Mouse (Mus musculus): ENCODE results near the gene Gm10160.

Gene Gm10160

DNA sequence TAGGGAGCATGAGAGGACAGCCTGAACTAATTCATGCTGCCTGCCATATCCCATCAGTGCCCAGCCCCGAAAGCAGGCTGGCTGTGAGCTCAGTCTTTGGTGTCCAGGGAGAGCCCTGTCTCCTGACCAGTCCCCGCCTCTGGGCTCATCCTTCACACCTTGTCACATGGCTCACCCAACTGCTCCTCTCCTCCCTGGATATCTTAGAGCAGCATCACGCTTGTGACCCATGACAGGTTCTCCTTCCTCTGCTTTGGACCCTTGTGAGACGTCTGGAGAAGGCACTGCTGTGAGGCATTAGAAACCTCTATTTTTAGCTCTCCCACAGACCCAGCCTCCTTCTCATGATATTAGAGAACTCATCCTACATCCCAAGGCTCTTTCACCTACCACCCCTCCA, 6.3 kb upstream of the Gm10160 start:
- H3K4me3 ChIP-seq (replicated peaks; ENCODE audit: low read length) = no peak overlapping the region
- H3K4me1 ChIP-seq (replicated peaks; ENCODE audit: low read depth, low read length) = peaks cover 46% of the 10 kb centered on the region
- no peak for TF ChIP-seq POU5F1 (IDR thresholded peaks at IDR 0.05; ENCODE audit: borderline replicate concordance, low read length)
- no peak for TF ChIP-seq CTCF (conservative IDR thresholded peaks at IDR 0.05; ENCODE audit: low read length)
- TF ChIP-seq NANOG (IDR thresholded peaks at IDR 0.05; ENCODE audit: borderline replicate concordance, low read length) = no peak
- peaks cover 73% of the 10 kb centered on the region for H3K27me3 ChIP-seq (ENCODE audit: insufficient read depth, low read length)
- no peaks in the 10 kb centered on the region for H3K36me3 ChIP-seq (ENCODE audit: insufficient read depth, low read length)
- no peaks in the 10 kb centered on the region for H3K9me3 ChIP-seq (ENCODE audit: low read length)

DNA sequence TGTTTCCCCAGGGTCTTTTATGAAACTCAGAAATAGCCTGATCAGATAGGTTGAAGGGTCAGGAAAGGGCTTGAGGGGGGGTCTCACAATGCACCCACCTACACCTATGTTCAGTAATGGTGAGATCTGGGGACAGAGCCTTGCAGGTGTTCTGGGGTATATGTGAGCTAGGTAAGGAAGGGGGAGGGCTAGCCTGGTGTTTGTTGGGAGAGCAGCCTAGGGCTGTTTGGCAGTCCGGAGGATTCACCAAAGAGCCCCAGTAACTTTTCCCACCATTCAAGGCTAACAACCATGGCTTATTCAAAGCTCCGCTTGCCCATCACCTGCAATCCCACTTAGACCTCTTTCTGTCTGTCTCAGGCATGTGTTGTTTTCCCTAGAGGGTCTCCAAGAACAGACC, 5.9 kb upstream of the Gm10160 start:
- Histone ChIP-seq H3K4me1 (replicated peaks; ENCODE audit: low read depth, low read length) (peaks cover 42% of the 10 kb centered on the region), H3K9me3 (ENCODE audit: low read length) (no peaks in the 10 kb centered on the region), H3K4me3 (replicated peaks; ENCODE audit: low read length) (no peak overlapping the region), H3K36me3 (ENCODE audit: insufficient read depth, low read length) (no peaks in the 10 kb centered on the region), H3K27me3 (ENCODE audit: insufficient read depth, low read length) (peaks cover 77% of the 10 kb centered on the region)
- TF ChIP-seq POU5F1 (IDR thresholded peaks at IDR 0.05; ENCODE audit: borderline replicate concordance, low read length) (no peak), NANOG (IDR thresholded peaks at IDR 0.05; ENCODE audit: borderline replicate concordance, low read length) (no peak), CTCF (conservative IDR thresholded peaks at IDR 0.05; ENCODE audit: low read length) (no peak)

DNA sequence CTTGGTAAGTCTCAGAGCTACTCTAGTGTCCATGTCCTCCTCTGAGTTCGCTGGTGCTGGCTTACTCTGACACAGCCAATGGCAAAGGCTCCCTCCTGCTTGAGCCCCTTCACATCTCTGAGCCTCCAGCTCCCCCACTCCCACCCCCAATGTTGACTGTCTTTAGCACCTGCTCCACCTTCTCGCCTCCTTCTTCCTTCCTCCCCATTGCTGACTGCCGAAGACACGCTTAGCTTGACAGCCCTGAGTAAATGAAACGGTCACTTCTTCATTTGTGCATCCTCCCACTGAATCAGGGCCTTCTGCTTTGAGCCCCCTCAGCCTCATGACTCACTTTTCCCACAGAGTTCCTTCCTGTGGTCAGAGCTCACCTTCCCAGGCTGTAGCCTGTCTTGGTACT, 5.4 kb upstream of the Gm10160 start:
- no peaks in the 10 kb centered on the region for H3K36me3 ChIP-seq (ENCODE audit: insufficient read depth, low read length)
- TF ChIP-seq POU5F1 (IDR thresholded peaks at IDR 0.05; ENCODE audit: borderline replicate concordance, low read length) = no peak

DNA sequence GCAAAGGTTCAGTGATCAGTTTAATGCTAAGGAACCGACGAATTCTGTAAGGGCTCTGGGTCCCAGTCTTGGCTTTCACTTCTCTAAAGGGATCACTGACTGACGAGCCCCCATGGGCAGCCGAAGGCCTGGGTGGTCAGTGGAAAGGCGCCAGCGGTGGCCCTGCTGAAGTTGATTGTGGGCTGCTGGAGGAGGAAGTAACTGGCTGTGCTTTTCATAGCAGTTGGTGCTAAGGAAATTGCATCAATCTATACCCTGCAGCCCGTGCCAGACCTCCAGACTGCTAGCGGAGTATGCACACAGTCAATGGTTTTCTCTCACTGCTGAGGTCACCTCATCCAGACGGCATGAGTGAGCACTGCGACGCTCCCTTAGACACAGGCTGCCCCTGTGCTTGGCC, 4.5 kb upstream of the Gm10160 start:
- peak overlapping the region; percentile 79; the same call in 1 of the 2 replicates for H3K4me3 ChIP-seq (replicated peaks; ENCODE audit: low read length)
- H3K27me3 ChIP-seq (ENCODE audit: insufficient read depth, low read length) = peaks cover 80% of the 10 kb centered on the region
- H3K4me1 ChIP-seq (replicated peaks; ENCODE audit: low read depth, low read length) = peaks cover 48% of the 10 kb centered on the region
- TF ChIP-seq CTCF (conservative IDR thresholded peaks at IDR 0.05; ENCODE audit: low read length) (no peak), POU5F1 (IDR thresholded peaks at IDR 0.05; ENCODE audit: borderline replicate concordance, low read length) (no peak)
- no peaks in the 10 kb centered on the region for H3K9me3 ChIP-seq (ENCODE audit: low read length)
- H3K36me3 ChIP-seq (ENCODE audit: insufficient read depth, low read length) = no peaks in the 10 kb centered on the region

More for the DNA sequence above, 5.4 kb upstream of the Gm10160 start:
- H3K9me3 ChIP-seq (ENCODE audit: low read length) = no peaks in the 10 kb centered on the region
- no peak overlapping the region for H3K4me3 ChIP-seq (replicated peaks; ENCODE audit: low read length)
- H3K27me3 ChIP-seq (ENCODE audit: insufficient read depth, low read length) = peaks cover 80% of the 10 kb centered on the region
- peaks cover 45% of the 10 kb centered on the region for H3K4me1 ChIP-seq (replicated peaks; ENCODE audit: low read depth, low read length)

DNA sequence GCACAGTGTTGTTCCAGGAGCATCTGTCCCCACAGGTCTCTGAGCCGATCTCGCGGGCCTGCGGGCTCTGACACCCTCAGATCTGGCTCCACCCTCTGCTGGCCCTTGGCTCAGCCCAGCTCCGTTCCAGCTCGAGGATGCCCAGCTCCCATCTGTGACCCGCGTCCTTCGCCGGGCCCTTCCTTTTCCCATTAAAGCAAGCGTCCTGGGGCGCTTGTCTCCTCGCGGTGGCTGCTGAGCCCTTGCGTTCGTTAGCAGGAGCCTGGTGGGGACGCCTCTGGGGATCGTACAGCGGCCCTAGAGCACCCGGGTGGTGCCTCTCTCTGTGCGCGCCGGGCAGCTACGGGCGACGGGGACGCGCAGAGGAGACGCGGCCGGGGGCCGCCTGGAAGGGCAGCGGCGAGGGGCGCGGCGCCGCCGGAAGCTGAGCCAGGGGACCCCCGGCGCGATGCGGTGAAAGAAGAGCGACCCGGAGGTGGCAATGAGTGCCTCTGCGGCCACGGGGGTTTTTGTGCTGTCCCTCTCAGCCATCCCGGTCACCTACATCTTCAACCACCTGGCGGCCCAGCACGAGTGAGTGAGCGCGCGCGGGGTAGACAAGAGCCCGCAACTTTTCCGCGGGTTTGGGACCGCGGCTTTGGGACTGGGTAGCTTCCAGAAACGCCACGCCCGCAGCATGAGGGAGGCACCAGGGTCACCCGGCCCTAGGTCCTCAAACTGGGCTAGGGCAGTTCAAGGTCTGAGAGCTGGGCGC, 3.6 kb upstream of the Gm10160 start, which contains the start of gene Tm6sf1:
Tm6sf1 (plus strand) TSS at position 34 of the 754 bp plus-strand sequence.
- Histone ChIP-seq H3K27me3 (ENCODE audit: insufficient read depth, low read length) (peaks cover 80% of the 10 kb centered on the region), H3K4me1 (replicated peaks; ENCODE audit: low read depth, low read length) (peaks cover 46% of the 10 kb centered on the region), H3K4me3 (replicated peaks; ENCODE audit: low read length) (peak within 1 kb of the TSS; percentile 79), H3K9me3 (ENCODE audit: low read length) (peaks cover 4% of the 10 kb centered on the region; the same call in 1 of the 2 replicates), H3K36me3 (ENCODE audit: insufficient read depth, low read length) (no peaks in the 10 kb centered on the region)
- TF ChIP-seq NANOG (IDR thresholded peaks at IDR 0.05; ENCODE audit: borderline replicate concordance, low read length) (no peak), CTCF (conservative IDR thresholded peaks at IDR 0.05; ENCODE audit: low read length) (no peak), POU5F1 (IDR thresholded peaks at IDR 0.05; ENCODE audit: borderline replicate concordance, low read length) (no peak)

DNA sequence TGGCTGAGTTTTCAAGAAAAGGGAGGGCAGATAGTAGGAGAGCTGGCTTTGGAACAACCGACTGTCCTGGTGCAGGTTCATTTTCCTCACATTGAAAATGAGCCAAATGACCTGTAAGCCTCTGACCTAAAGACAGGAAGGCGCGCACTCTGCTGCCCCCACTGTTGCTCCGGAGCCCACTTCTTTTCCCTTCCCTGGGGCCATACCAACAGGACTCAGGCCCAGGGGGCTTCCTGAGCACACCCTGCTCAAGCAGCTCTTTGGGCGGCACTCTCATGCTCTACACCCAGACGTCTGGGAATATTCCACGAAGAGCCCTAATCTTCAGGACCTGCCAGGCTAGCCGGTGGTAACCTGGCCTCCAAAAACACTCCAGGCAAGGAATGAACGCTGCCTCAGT, 2.6 kb upstream of the Gm10160 start:
- Histone ChIP-seq H3K27me3 (ENCODE audit: insufficient read depth, low read length) (peaks cover 74% of the 10 kb centered on the region), H3K9me3 (ENCODE audit: low read length) (peaks cover 11% of the 10 kb centered on the region), H3K4me1 (replicated peaks; ENCODE audit: low read depth, low read length) (peaks cover 37% of the 10 kb centered on the region), H3K36me3 (ENCODE audit: insufficient read depth, low read length) (no peaks in the 10 kb centered on the region), H3K4me3 (replicated peaks; ENCODE audit: low read length) (peak overlapping the region; percentile 79)
- TF ChIP-seq CTCF (conservative IDR thresholded peaks at IDR 0.05; ENCODE audit: low read length) (no peak), NANOG (IDR thresholded peaks at IDR 0.05; ENCODE audit: borderline replicate concordance, low read length) (no peak), POU5F1 (IDR thresholded peaks at IDR 0.05; ENCODE audit: borderline replicate concordance, low read length) (no peak)

DNA sequence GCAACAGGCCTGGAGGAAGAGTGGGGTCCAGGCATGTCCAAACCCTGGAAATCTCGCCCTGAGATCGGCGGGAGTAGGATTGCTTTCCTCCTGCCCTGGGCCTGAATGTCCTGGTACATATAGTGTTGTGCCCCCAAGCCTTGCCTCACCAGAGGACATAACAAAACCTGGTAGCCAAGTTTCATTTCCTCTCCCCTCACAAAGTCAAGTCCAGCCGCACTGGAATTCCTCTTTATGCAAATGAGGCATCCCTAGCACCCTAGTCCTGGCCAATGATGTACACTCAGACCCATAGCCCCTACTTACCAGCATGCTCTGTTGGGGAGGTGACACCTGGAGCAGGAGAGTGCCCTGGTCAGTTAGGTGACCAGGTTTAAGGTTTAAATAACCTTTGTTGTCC, 627 bp upstream of the Gm10160 start:
- peaks cover 30% of the 10 kb centered on the region for H3K4me1 ChIP-seq (replicated peaks; ENCODE audit: low read depth, low read length)
- peaks cover 11% of the 10 kb centered on the region for H3K9me3 ChIP-seq (ENCODE audit: low read length)
- no peak overlapping the region for H3K4me3 ChIP-seq (replicated peaks; ENCODE audit: low read length)
- peaks cover 54% of the 10 kb centered on the region for H3K27me3 ChIP-seq (ENCODE audit: insufficient read depth, low read length)
- TF ChIP-seq NANOG (IDR thresholded peaks at IDR 0.05; ENCODE audit: borderline replicate concordance, low read length) (no peak), POU5F1 (IDR thresholded peaks at IDR 0.05; ENCODE audit: borderline replicate concordance, low read length) (no peak), CTCF (conservative IDR thresholded peaks at IDR 0.05; ENCODE audit: low read length) (no peak)
- H3K36me3 ChIP-seq (ENCODE audit: insufficient read depth, low read length) = no peaks in the 10 kb centered on the region

DNA sequence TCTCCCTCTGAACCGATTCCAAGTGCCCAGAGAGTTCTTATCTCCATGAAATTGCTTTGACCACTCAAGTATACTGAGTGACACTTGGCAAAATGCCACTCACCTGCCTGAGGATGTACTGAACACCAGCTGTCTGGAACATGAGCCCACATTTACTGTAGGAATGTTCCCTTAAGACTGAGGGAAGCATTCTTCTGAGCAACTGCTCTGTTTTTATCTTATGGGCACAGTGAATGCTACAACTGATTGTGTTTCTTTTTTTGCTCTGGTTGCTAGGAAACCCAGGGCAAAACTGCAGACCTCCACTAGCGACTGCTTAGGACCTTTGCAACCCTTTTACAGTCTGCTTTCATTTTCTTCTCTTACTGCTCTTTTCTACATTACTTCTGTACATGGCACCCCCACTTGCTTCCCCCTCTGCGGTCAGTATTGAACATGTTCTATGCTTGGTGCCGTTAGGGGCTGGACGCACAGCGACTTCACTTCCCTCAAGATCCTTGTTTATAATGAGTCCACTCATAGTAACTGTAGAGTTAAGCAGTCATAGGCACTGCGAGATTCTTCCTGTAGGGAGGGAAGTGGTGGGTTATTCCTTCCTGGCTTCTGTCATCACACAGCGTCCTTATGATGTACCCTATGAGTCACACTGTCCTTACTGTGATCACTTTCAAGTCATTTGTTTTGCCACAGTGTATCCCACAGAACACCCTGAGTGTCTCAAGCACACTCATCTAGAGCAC, 856 bp downstream of the Gm10160 start:
- Histone ChIP-seq H3K4me1 (replicated peaks; ENCODE audit: low read depth, low read length) (peaks cover 24% of the 10 kb centered on the region), H3K4me3 (replicated peaks; ENCODE audit: low read length) (no peak overlapping the region), H3K27me3 (ENCODE audit: insufficient read depth, low read length) (peaks cover 39% of the 10 kb centered on the region), H3K9me3 (ENCODE audit: low read length) (peaks cover 11% of the 10 kb centered on the region), H3K36me3 (ENCODE audit: insufficient read depth, low read length) (no peaks in the 10 kb centered on the region)
- TF ChIP-seq NANOG (IDR thresholded peaks at IDR 0.05; ENCODE audit: borderline replicate concordance, low read length) = no peak
- TF ChIP-seq CTCF (conservative IDR thresholded peaks at IDR 0.05; ENCODE audit: low read length) = no peak
- TF ChIP-seq POU5F1 (IDR thresholded peaks at IDR 0.05; ENCODE audit: borderline replicate concordance, low read length) = no peak
